Mouse (Mus musculus): ENCODE data around the gene D10Wsu102e. TPM values are rescaled to one million over a fixed set of nuclear protein-coding genes. Genes with fewer than 3 reads are reported as not detected.
A peak's percentile ranks its signal among the peaks of the same experiment; 100 is the strongest.
"Not testable (repeated sequence)": the region's sequence is repeated elsewhere in the genome, so short reads cannot be mapped to it uniquely, and the experiment has no call there.

D10Wsu102e gene
- polyA plus RNA-seq, 1 experiment from 2014 or later, result 0.50 TPM

- DNase-seq (ENCODE audit: low spot score) (no peak), ATAC-seq (replicated peaks; ENCODE audit: low FRiP score, low read depth) (no peak)
- no peak overlapping the region for H3K4me3 ChIP-seq (replicated peaks; ENCODE audit: low read depth, low read length)
- no peak overlapping the region for H3K27ac ChIP-seq
- no peaks in the 10 kb centered on the region for H3K36me3 ChIP-seq (ENCODE audit: insufficient read depth, low read length)
- no peaks in the 10 kb centered on the region for H3K27me3 ChIP-seq (ENCODE audit: insufficient read depth, low read length)
- no peaks in the 10 kb centered on the region for H3K9me3 ChIP-seq (replicated peaks; ENCODE audit: low read length)
- no peak overlapping the region for H3K4me2 ChIP-seq (ENCODE audit: low read length)
- no peak overlapping the region for H3K9ac ChIP-seq (ENCODE audit: low read depth, low read length)
- TF ChIP-seq CTCF (IDR thresholded peaks at IDR 0.05; ENCODE audit: low read depth), result no peak
- WGBS, result 48% methylated on average over 7 of the region's 7 CpGs
- H3K4me1 ChIP-seq (replicated peaks; ENCODE audit: insufficient read depth, low read length), result no peaks in the 10 kb centered on the region
Measured at GRCm38 (mm10) chr10:83345693-83346358, 14.2 kb upstream of the D10Wsu102e start.

GRCm38 (mm10) chr10:83346359-83346736 is 13.7 kb upstream of the D10Wsu102e start:
- 77% methylated on average over 5 of the region's 5 CpGs for WGBS
- no peaks in the 10 kb centered on the region for H3K9me3 ChIP-seq (replicated peaks; ENCODE audit: low read length)
- TF ChIP-seq CTCF (IDR thresholded peaks at IDR 0.05; ENCODE audit: low read depth), result no peak

GRCm38 (mm10) chr10:83347494-83347893 is 12.5 kb upstream of the D10Wsu102e start:
- 36% methylated on average over 7 of the region's 7 CpGs for WGBS
- H3K4me2 ChIP-seq (ENCODE audit: low read length), result no peak overlapping the region
- H3K27me3 ChIP-seq (ENCODE audit: insufficient read depth, low read length), result no peaks in the 10 kb centered on the region
- DNase-seq (ENCODE audit: low spot score) (peak; percentile 1), ATAC-seq (replicated peaks; ENCODE audit: low FRiP score, low read depth) (no peak)
- no peak overlapping the region for H3K9ac ChIP-seq (ENCODE audit: low read depth, low read length)
- no peaks in the 10 kb centered on the region for H3K4me1 ChIP-seq (replicated peaks; ENCODE audit: insufficient read depth, low read length)
- no peak overlapping the region for H3K27ac ChIP-seq
- no peak overlapping the region for H3K4me3 ChIP-seq (replicated peaks; ENCODE audit: low read depth, low read length)
- H3K36me3 ChIP-seq (ENCODE audit: insufficient read depth, low read length), result no peaks in the 10 kb centered on the region
- no peak for TF ChIP-seq CTCF (IDR thresholded peaks at IDR 0.05; ENCODE audit: low read depth)
- H3K9me3 ChIP-seq (replicated peaks; ENCODE audit: low read length), result no peaks in the 10 kb centered on the region

More at GRCm38 (mm10) chr10:83346359-83346736, 13.7 kb upstream of the D10Wsu102e start:
- no peak for DNase-seq (ENCODE audit: low spot score)
- H3K36me3 ChIP-seq (ENCODE audit: insufficient read depth, low read length), result no peaks in the 10 kb centered on the region
- H3K27me3 ChIP-seq (ENCODE audit: insufficient read depth, low read length), result no peaks in the 10 kb centered on the region
- no peak overlapping the region for H3K27ac ChIP-seq
- H3K9ac ChIP-seq (ENCODE audit: low read depth, low read length), result no peak overlapping the region
- H3K4me2 ChIP-seq (ENCODE audit: low read length), result no peak overlapping the region
- no peak for ATAC-seq (replicated peaks; ENCODE audit: low FRiP score, low read depth)
- H3K4me1 ChIP-seq (replicated peaks; ENCODE audit: insufficient read depth, low read length), result no peaks in the 10 kb centered on the region
- H3K4me3 ChIP-seq (replicated peaks; ENCODE audit: low read depth, low read length), result no peak overlapping the region

GRCm38 (mm10) chr10:83350689-83351088 is 9.3 kb upstream of the D10Wsu102e start:
- no peak overlapping the region for H3K4me3 ChIP-seq (replicated peaks; ENCODE audit: low read depth, low read length)
- H3K27ac ChIP-seq, result no peak overlapping the region
- H3K36me3 ChIP-seq (ENCODE audit: insufficient read depth, low read length), result no peaks in the 10 kb centered on the region
- H3K9ac ChIP-seq (ENCODE audit: low read depth, low read length), result no peak overlapping the region
- H3K9me3 ChIP-seq (replicated peaks; ENCODE audit: low read length), result no peaks in the 10 kb centered on the region
- no peaks in the 10 kb centered on the region for H3K27me3 ChIP-seq (ENCODE audit: insufficient read depth, low read length)
- no peak overlapping the region for H3K4me2 ChIP-seq (ENCODE audit: low read length)
- WGBS, result 63% methylated on average over 2 of the region's 2 CpGs
- DNase-seq (ENCODE audit: low spot score) (peak; percentile 18), ATAC-seq (replicated peaks; ENCODE audit: low FRiP score, low read depth) (no peak)
- no peak for TF ChIP-seq CTCF (IDR thresholded peaks at IDR 0.05; ENCODE audit: low read depth)
- H3K4me1 ChIP-seq (replicated peaks; ENCODE audit: insufficient read depth, low read length), result peaks cover 9% of the 10 kb centered on the region

- H3K4me3 ChIP-seq (replicated peaks; ENCODE audit: low read depth, low read length); H3K9me3 ChIP-seq (replicated peaks; ENCODE audit: low read length); ATAC-seq (replicated peaks; ENCODE audit: low FRiP score, low read depth); H3K9ac ChIP-seq (ENCODE audit: low read depth, low read length); H3K27me3 ChIP-seq (ENCODE audit: insufficient read depth, low read length); H3K4me2 ChIP-seq (ENCODE audit: low read length); H3K27ac ChIP-seq; H3K36me3 ChIP-seq (ENCODE audit: insufficient read depth, low read length); H3K4me1 ChIP-seq (replicated peaks; ENCODE audit: insufficient read depth, low read length); DNase-seq (ENCODE audit: low spot score): not testable (repeated sequence)
- WGBS, result 88% methylated on average over 2 of the region's 4 CpGs
Measured at GRCm38 (mm10) chr10:83351779-83352178, 8.2 kb upstream of the D10Wsu102e start.

- peak; percentile 69 for DNase-seq (ENCODE audit: low spot score)
- Histone ChIP-seq H3K9me3 (replicated peaks; ENCODE audit: low read length) (no peaks in the 10 kb centered on the region), H3K4me2 (ENCODE audit: low read length) (peak overlapping the region; percentile 36), H3K4me3 (replicated peaks; ENCODE audit: low read depth, low read length) (no peak overlapping the region), H3K27ac (peak overlapping the region; percentile 63), H3K4me1 (replicated peaks; ENCODE audit: insufficient read depth, low read length) (peaks cover 9% of the 10 kb centered on the region), H3K27me3 (ENCODE audit: insufficient read depth, low read length) (no peaks in the 10 kb centered on the region), H3K36me3 (ENCODE audit: insufficient read depth, low read length) (no peaks in the 10 kb centered on the region), H3K9ac (ENCODE audit: low read depth, low read length) (peak overlapping the region; percentile 10; the same call in 1 of the 2 replicates)
- 28% methylated on average over 14 of the region's 14 CpGs for WGBS
- ATAC-seq (replicated peaks; ENCODE audit: low FRiP score, low read depth), result no peak
- TF ChIP-seq CTCF (IDR thresholded peaks at IDR 0.05; ENCODE audit: low read depth), result no peak
Measured at GRCm38 (mm10) chr10:83353680-83354332, 6.2 kb upstream of the D10Wsu102e start.

All from kidney, postnatal 0 days (tissue).